Mouse (Mus musculus) forebrain, embryonic 15.5 days (tissue): Measurements from ENCODE around the gene Isyna1. TPM values are rescaled to one million over a fixed set of nuclear protein-coding genes. Genes with fewer than 3 reads are reported as not detected.

Experiments used
- ATAC-seq: fragments of 200-750 bp; cut with Nextera tagmentation; replicated peaks from 2 replicates; pipeline ENCODE4 v1.8.0; 2017; ENCODE audit warnings: mild to moderate bottlenecking, moderate TSS enrichment, moderate library complexity
- H3K27ac ChIP-seq: fragments of 300-500 bp; sonication (generic); replicated peaks from 2 replicates; pipeline ENCODE4 v1.5.1; 2015; ENCODE audit warnings: mild to moderate bottlenecking, inconsistent platforms
- H3K27me3 ChIP-seq: fragments of 300-500 bp; sonication (generic); 2 replicates; pipeline ENCODE4 v1.6.1; 2015; ENCODE audit warnings: inconsistent platforms
- H3K36me3 ChIP-seq: fragments of 300-500 bp; sonication (generic); 2 replicates; pipeline ENCODE4 v1.6.1; 2015; ENCODE audit warnings: mild to moderate bottlenecking, inconsistent platforms
- H3K4me1 ChIP-seq: fragments of 300-500 bp; sonication (generic); 2 replicates; pipeline ENCODE4 v1.6.1; 2015; ENCODE audit warnings: inconsistent platforms
- H3K4me2 ChIP-seq: fragments of 300-500 bp; sonication (generic); replicated peaks from 2 replicates; pipeline ENCODE4 v1.6.1; 2015; ENCODE audit warnings: mild to moderate bottlenecking, inconsistent platforms
- H3K4me3 ChIP-seq: fragments of 300-500 bp; sonication (generic); 2 replicates; pipeline ENCODE4 v1.5.1; 2015; ENCODE audit warnings: mild to moderate bottlenecking, inconsistent platforms
- H3K9ac ChIP-seq: fragments of 300-500 bp; sonication (generic); replicated peaks from 2 replicates; pipeline ENCODE4 v1.6.1; 2015; ENCODE audit warnings: mild to moderate bottlenecking, inconsistent platforms
- H3K9me3 ChIP-seq: fragments of 300-500 bp; sonication (generic); 2 replicates; pipeline ENCODE4 v1.6.1; 2016; ENCODE audit warnings: inconsistent platforms
- WGBS: fragments of 180-500 bp; shearing (Covaris S2); methylation state at CpG from one replicate; pipeline ENCODE4 v1.1.7; 2015; ENCODE audit warnings: mixed read lengths; 5-methylcytosine and 5-hydroxymethylcytosine counted together
- polyA plus RNA-seq: library from polyadenylated mRNA; unstranded; fragments of >200 nt; fragmentation: Nextera tagmentation; extraction: Ambion mirVana; gene quantifications from 2 replicates; pipeline ENCODE4 v1.2.1, GENCODE M21; 2015

Isyna1 gene
- polyA plus RNA-seq: 116 TPM in 2 replicates

DNA sequence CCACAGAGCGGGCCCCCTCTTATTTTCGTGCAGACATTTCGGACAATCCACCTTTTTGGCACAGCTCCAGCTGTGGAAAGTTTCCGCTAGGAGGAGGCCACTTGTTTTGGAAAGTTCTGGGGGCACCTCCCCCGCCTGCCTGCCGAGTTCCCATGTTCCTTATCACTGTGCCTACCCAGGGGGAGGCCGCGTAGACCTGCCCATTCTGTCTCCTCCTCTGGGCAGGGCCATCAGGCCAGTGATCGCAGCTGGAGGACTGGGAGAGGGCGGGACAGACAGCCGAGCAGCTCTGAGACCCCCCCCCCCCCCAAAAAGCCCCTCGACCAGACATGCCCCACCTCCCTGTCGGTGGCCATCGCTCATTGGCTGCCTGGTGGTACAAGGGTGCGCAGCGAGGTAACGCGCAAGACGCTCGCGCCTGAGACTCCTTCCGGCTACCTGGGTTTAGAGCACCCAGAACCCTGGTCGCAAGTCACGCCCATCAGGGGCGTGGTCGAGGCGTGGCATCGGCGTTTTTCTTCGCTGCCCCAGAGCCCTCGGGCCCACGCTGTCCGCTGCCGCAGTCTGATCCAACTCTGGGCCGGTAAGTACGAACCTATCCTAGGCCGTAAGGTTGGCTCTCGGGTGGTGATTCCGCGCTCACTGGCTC lies at the start of gene Isyna1:
TSS of gene Isyna1 (plus strand) at position 413 of the 649 bp plus-strand sequence.
- Histone ChIP-seq H3K9me3 (no peaks in the 10 kb centered on the region), H3K36me3 (peaks cover 19% of the 10 kb centered on the region; the same call in 1 of the 2 replicates), H3K27ac (peak within 1 kb of the TSS; percentile 56), H3K9ac (peak within 1 kb of the TSS; percentile 72), H3K4me1 (peaks cover 47% of the 10 kb centered on the region), H3K4me3 (peak within 1 kb of the TSS; percentile 67), H3K27me3 (no peaks in the 10 kb centered on the region), H3K4me2 (peak within 1 kb of the TSS; percentile 99)
- WGBS: under 1% methylated on average over 39 of the region's 40 CpGs
- ATAC-seq: peak; percentile 78

DNA sequence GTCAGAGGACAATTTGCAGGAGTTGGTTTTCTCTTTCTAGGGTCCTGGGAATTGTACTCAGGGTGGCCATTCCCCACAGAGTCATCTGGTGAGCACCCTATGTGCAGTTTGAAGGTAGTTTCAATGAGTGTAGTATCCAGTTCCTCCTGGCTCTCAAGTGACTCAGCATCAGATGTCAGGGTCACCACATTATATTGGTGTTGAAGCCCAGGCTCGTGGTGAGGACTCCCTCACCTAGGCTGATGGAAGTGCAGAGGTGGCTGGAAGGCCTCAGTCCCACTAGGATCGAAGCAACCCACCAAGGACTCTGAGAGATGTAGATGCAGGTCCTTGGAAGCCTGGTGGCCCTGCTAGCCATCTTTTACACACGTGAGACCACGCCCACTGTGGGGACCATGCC lies 47.8 kb upstream of the Isyna1 start:
- ATAC-seq: no peak
- Histone ChIP-seq H3K36me3 (no peaks in the 10 kb centered on the region), H3K9me3 (no peaks in the 10 kb centered on the region), H3K4me1 (peaks cover 10% of the 10 kb centered on the region), H3K4me3 (no peak overlapping the region), H3K4me2 (no peak overlapping the region), H3K9ac (no peak overlapping the region), H3K27ac (no peak overlapping the region), H3K27me3 (no peaks in the 10 kb centered on the region)
- WGBS: 92% methylated on average over 4 of the region's 4 CpGs

DNA sequence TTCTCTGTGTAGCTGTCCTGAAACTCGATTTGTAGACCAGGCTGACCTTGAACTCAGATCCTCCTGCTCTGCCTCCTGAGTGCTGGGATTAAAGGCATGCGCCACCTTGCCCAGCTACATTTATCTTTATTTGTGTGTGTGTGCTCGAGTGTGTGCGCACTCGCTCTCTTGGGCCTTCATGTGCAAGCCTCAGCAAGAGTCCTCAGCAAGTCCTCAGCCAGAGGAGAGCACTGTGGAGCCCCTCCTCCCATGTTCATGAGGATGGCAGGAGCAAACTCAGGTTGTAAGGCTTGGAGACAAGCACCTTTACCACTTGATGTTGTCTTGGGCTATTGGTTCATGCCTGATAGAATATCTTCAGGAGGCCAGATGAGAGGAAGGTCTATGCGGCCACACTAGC lies 46.4 kb upstream of the Isyna1 start:
- no peak overlapping the region for H3K4me3 ChIP-seq
- ATAC-seq: no peak
- no peak overlapping the region for H3K27ac ChIP-seq
- no peaks in the 10 kb centered on the region for H3K9me3 ChIP-seq
- H3K4me1 ChIP-seq: 0 out of 2 replicates have a peak, but pooled peaks cover 4% of the 10 kb centered on the region
- no peak overlapping the region for H3K4me2 ChIP-seq
- H3K27me3 ChIP-seq: no peaks in the 10 kb centered on the region
- H3K9ac ChIP-seq: no peak overlapping the region
- WGBS: 88% methylated on average over 6 of the region's 6 CpGs
- H3K36me3 ChIP-seq: no peaks in the 10 kb centered on the region

DNA sequence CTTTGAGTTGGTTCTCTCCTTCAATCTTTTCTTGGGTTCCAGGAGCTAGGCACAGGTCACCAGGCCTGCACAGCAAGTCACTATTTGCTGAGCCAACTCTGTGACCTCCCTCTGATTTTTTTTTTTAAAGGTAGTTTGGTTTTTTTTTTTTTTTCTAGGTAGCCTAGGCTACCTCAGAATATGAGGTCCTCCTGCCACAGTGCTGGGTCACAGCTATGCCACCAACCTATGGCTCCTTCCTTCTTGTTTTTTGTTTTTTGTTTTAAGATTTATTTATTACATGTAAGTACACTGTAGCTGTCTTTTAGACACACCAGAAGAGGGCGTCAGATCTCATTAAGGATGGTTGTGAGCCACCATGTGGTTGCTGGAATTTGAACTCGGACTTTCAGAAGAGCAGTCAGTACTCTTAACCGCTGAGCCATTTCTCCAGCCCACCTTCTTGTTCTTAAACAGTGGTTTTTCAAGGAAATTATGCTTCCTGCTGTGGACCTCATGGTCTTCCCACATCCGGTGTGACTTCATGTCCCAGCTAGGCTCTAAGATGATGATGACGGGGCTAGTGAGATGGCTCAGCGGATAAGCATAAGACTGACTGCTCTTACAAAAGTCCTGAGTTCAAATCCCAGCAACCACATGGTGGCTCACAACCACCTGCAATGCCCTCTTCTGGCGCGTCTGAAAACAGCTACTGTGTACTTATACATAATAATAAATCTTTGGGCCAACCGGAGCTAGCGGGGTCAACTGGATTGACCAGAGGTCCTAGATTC lies 44.6 kb upstream of the Isyna1 start:
- WGBS: 92% methylated on average over 10 of the region's 10 CpGs
- Histone ChIP-seq H3K36me3 (no peaks in the 10 kb centered on the region), H3K4me2 (no peak overlapping the region), H3K4me1 (peaks cover 16% of the 10 kb centered on the region), H3K27ac (no peak overlapping the region), H3K9ac (no peak overlapping the region), H3K9me3 (no peaks in the 10 kb centered on the region), H3K27me3 (no peaks in the 10 kb centered on the region), H3K4me3 (no peak overlapping the region)
- no peak for ATAC-seq

DNA sequence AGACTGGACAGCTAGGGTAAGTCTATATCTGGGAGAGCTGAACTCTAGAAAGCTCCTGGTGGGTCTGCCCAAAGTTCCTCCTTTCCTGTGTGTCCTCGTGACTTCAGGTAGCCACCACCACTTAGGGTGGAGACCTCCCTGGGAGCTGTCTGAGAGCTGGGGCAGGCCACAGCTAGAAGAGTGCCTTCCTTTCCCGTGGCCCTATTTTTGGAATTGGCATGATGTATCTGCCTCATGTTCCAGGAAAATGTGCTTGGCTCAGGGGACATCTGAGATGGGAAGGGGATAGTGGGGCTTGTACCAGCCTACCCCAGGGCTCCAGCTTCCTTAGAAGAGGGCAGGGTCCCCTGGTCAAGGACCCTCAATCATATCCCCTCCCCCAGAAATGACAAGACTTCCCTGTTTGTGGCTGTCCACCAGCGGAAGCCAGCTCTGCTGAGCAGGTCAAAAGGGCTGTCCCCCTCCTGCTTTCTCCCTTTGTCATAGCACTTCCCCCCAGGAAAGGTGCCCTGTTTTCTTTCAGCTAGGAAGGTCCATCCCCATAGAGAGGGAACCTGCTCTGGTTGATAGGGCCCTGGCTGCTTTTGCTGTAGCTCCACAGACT lies 42.5 kb upstream of the Isyna1 start:
- Histone ChIP-seq H3K27ac (no peak overlapping the region), H3K27me3 (no peaks in the 10 kb centered on the region), H3K4me3 (no peak overlapping the region), H3K9ac (no peak overlapping the region), H3K4me1 (peaks cover 16% of the 10 kb centered on the region), H3K9me3 (no peaks in the 10 kb centered on the region), H3K4me2 (no peak overlapping the region), H3K36me3 (no peaks in the 10 kb centered on the region)
- no peak for ATAC-seq
- 81% methylated on average over 3 of the region's 3 CpGs for WGBS

DNA sequence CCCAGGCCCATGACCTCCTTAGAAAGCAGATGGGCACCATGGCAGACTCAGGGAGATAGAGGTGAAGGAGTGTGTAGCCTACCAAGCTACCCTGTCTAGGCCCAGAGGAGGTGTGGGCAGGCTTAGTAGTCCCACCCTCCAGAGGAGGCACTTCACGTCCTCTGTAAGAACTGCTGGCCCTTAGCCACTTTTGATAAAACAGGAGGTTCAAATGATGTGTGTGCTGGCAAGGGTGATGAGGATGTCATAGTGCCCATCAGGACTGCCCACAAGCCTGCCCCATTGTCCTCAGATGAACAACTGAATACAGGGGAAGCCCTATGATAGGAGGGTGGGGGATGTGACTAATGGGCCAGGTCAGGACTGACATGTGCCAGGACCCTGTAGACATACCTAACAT lies 41.3 kb upstream of the Isyna1 start:
- Histone ChIP-seq H3K4me3 (no peak overlapping the region), H3K4me2 (no peak overlapping the region), H3K36me3 (no peaks in the 10 kb centered on the region), H3K9me3 (no peaks in the 10 kb centered on the region), H3K4me1 (peaks cover 16% of the 10 kb centered on the region), H3K9ac (0 out of 2 replicates have a peak overlapping the region, but pooled peaks have one; percentile 1), H3K27me3 (no peaks in the 10 kb centered on the region), H3K27ac (no peak overlapping the region)
- no peak for ATAC-seq
- 33% methylated on average over 1 of the region's 1 CpGs for WGBS

DNA sequence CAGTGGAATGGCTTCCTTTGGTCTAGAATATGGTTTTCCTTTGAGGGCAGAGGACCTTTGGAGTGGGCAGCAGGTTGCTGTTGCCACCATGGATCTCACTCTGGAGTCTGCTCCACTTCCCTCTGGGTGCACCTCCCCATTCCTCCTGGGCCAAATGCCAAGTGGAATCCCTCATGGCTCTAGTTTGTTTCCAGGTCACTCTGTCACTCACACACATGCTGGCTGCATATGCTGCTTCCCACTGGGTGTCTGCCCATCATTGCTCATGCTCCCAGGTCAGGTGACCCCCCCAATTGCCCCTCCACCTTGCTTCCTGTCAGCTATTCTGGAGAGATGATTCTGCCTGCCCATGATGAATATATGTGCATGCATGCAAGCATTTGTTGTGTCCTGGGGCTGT lies 40.4 kb upstream of the Isyna1 start:
- no peaks in the 10 kb centered on the region for H3K27me3 ChIP-seq
- no peaks in the 10 kb centered on the region for H3K9me3 ChIP-seq
- no peak overlapping the region for H3K9ac ChIP-seq
- H3K36me3 ChIP-seq: no peaks in the 10 kb centered on the region
- 0 out of 2 replicates have a peak, but pooled peaks have one; percentile 30 for ATAC-seq
- H3K4me1 ChIP-seq: peaks cover 16% of the 10 kb centered on the region
- no peak overlapping the region for H3K4me2 ChIP-seq
- H3K4me3 ChIP-seq: no peak overlapping the region
- peak overlapping the region; percentile 14; the same call in 1 of the 2 replicates for H3K27ac ChIP-seq

DNA sequence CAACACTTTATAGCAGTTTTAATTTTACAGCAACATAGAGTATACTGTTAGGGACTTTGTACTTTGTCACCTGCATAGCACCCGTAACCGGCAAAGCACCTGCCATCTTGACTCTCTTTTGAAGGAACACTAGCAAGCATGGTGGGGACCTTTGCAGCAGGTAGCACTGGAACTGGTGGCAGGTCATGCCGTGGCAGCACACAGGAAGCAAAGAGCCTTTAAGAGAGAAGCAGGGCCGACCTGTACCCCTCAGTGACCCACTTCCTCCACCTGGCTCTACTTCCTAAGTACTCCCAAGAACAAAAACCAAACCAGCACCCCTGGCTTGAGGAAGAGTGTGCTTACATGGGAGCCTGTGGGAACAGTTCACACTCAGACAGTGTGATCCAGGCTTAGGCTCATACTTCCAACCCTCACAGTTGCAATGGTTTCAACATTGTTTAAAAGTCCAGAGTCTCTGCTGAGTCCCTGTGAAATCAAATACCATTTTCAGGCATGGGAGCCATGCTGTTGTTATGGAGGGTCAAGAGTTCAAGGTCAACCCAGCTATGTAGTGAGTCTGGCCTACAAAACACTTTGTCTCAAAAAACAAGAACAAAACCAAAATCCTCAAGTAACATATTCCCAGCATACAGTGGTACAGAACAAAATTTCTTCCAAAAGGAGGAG lies 39.0 kb upstream of the Isyna1 start:
- Histone ChIP-seq H3K4me1 (peaks cover 16% of the 10 kb centered on the region), H3K4me3 (no peak overlapping the region), H3K9ac (no peak overlapping the region), H3K4me2 (no peak overlapping the region), H3K36me3 (no peaks in the 10 kb centered on the region), H3K9me3 (no peaks in the 10 kb centered on the region), H3K27ac (no peak overlapping the region), H3K27me3 (no peaks in the 10 kb centered on the region)
- ATAC-seq: no peak
- 88% methylated on average over 4 of the region's 4 CpGs for WGBS

DNA sequence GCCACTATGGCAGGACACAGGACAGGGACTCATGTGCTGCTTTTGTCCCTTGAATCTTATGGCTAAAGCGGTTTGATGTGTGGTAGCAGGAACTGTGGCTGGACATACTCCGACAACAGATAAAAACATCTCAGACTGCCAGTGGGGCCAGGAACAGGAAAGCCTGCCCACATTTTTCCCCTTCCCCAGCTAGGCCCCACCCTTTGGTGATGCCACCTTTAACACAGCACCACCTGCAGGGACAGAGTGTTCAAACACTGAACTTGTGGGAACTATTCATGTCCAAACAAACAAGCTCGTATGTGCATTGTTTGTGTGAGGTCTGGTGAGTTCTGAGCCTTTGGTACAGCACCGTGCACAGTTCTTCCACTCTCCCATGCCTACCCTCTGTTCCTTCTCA lies 35.8 kb upstream of the Isyna1 start:
- Histone ChIP-seq H3K4me3 (no peak overlapping the region), H3K4me2 (no peak overlapping the region), H3K27me3 (no peaks in the 10 kb centered on the region), H3K9me3 (no peaks in the 10 kb centered on the region), H3K27ac (no peak overlapping the region), H3K36me3 (no peaks in the 10 kb centered on the region), H3K9ac (no peak overlapping the region), H3K4me1 (peaks cover 10% of the 10 kb centered on the region)
- WGBS: 64% methylated on average over 4 of the region's 4 CpGs
- ATAC-seq: no peak

DNA sequence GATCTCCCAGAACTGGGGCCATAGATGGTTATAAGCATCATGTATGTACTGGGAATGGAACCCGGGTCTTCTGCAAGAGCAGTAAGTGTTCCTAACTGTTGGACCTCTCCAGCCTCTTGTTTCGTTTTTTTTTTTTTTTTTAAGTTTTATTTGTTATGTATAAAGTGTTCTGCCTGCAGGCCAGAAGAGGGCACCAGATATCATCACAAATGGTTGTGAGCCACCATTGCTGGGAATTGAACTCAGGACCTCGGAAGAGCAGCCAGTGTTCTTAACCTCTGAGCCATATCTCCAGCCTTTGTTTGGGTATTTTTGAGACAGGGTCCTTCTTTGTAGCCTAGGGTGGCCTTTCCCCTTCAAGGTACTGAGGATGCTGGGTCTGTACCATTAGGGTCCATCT lies 35.2 kb upstream of the Isyna1 start:
- H3K27ac ChIP-seq: no peak overlapping the region
- no peaks in the 10 kb centered on the region for H3K36me3 ChIP-seq
- no peak overlapping the region for H3K9ac ChIP-seq
- no peaks in the 10 kb centered on the region for H3K27me3 ChIP-seq
- no peaks in the 10 kb centered on the region for H3K9me3 ChIP-seq
- WGBS: 81% methylated on average over 3 of the region's 3 CpGs
- no peak overlapping the region for H3K4me2 ChIP-seq
- H3K4me3 ChIP-seq: no peak overlapping the region
- H3K4me1 ChIP-seq: peaks cover 4% of the 10 kb centered on the region
- ATAC-seq: no peak

DNA sequence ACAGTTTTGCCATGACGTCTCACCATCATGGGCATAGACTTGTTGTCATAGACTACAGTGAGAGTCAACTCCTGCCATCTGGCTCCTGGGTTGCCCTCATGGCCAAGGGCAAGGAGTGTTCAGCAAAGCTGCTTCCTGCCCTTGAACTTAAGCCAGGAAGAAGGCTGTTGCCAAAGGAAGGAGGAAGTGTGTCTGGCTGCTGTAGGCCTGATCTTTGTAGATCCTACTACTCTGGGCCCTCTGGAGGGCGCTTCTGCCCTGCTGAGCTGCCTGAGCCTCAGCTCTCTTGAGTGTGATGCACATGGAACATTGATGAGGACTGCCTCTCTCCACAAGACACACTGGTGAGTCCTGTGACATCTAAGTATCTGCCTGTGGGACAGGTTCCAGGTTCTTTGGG lies 34.1 kb upstream of the Isyna1 start:
- Histone ChIP-seq H3K27ac (no peak overlapping the region), H3K36me3 (no peaks in the 10 kb centered on the region), H3K9me3 (no peaks in the 10 kb centered on the region), H3K4me1 (peaks cover under 1% of the 10 kb centered on the region; the same call in 1 of the 2 replicates), H3K4me3 (no peak overlapping the region), H3K4me2 (no peak overlapping the region), H3K9ac (no peak overlapping the region), H3K27me3 (no peaks in the 10 kb centered on the region)
- no peak for ATAC-seq
- 74% methylated on average over 2 of the region's 2 CpGs for WGBS

DNA sequence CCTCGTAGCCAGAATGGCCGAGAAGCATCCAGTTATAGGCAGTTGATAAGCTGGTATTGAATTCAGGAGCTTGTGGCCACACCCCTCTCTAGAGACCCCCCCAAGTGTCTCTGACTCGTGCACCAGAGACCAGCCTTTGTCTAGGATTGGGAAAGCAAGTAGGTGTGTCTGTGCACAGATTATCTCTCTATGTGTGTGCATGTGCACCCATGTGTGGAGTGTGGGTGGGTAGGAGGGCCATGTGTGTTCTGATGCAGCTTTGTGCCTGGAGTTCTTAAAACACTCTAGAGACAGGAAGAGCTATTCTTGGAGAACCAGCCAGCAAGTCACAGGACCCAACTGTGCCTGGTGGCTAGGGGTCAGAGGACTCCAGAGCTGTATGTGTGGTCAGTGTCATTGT lies 33.6 kb upstream of the Isyna1 start:
- H3K9me3 ChIP-seq: no peaks in the 10 kb centered on the region
- H3K4me2 ChIP-seq: no peak overlapping the region
- WGBS: 66% methylated on average over 3 of the region's 3 CpGs
- H3K4me1 ChIP-seq: peaks cover 4% of the 10 kb centered on the region; the same call in 1 of the 2 replicates
- H3K4me3 ChIP-seq: no peak overlapping the region
- no peaks in the 10 kb centered on the region for H3K27me3 ChIP-seq
- no peak overlapping the region for H3K27ac ChIP-seq
- no peak overlapping the region for H3K9ac ChIP-seq
- no peaks in the 10 kb centered on the region for H3K36me3 ChIP-seq
- ATAC-seq: 0 out of 2 replicates have a peak, but pooled peaks have one; percentile 29
